Mouse (Mus musculus): ENCODE measurements around the gene Plekha3. TPM values are rescaled to one million over a fixed set of nuclear protein-coding genes. Genes with fewer than 3 reads are reported as not detected.

The Plekha3 gene
- total and polyA plus RNA-seq, 3 experiments = 12.1 to 38.6 (median 30.0) TPM

GRCm38 (mm10) chr2:76631600-76631999 lies 43.5 kb upstream of the Plekha3 start:
- H3K9me3 ChIP-seq (replicated peaks; ENCODE audit: low read length) = no peaks in the 10 kb centered on the region
- TF ChIP-seq TBP (conservative IDR thresholded peaks at IDR 0.05; ENCODE audit: low read depth, low read length) (no peak), NRF1 (IDR thresholded peaks at IDR 0.05; ENCODE audit: low read depth, low read length) (no peak), BHLHE40 (IDR thresholded peaks at IDR 0.05; ENCODE audit: low read depth, low read length) (no peak), ZKSCAN1 (IDR thresholded peaks at IDR 0.05; ENCODE audit: borderline replicate concordance, low read depth, low read length) (no peak), SIN3A (IDR thresholded peaks at IDR 0.05; ENCODE audit: low read length) (no peak), NELFE (IDR thresholded peaks at IDR 0.05; ENCODE audit: low read depth, low read length) (no peak), HCFC1 (IDR thresholded peaks at IDR 0.05; ENCODE audit: low read depth, low read length) (no peak), TCF12 (IDR thresholded peaks at IDR 0.05; ENCODE audit: low read depth, low read length) (no peak), ELF1 (IDR thresholded peaks at IDR 0.05; ENCODE audit: low read depth, low read length) (no peak), MAZ (IDR thresholded peaks at IDR 0.05; ENCODE audit: low read depth, low read length) (no peak), JUND (conservative IDR thresholded peaks at IDR 0.05; ENCODE audit: low read depth, low read length) (no peak), GABPA (IDR thresholded peaks at IDR 0.05; ENCODE audit: insufficient replicate concordance, low read depth, low read length) (no peak), E2F4 (IDR thresholded peaks at IDR 0.05; ENCODE audit: insufficient replicate concordance, low read depth, low read length) (no peak), MXI1 (IDR thresholded peaks at IDR 0.05; ENCODE audit: low read depth, low read length) (no peak), POLR2A (IDR thresholded peaks at IDR 0.05; ENCODE audit: low read depth, low read length) (no peak), RCOR1 (conservative IDR thresholded peaks at IDR 0.05; ENCODE audit: low read depth, low read length) (no peak), ZMIZ1 (IDR thresholded peaks at IDR 0.05; ENCODE audit: low read depth, low read length) (no peak), MAFK (IDR thresholded peaks at IDR 0.05; ENCODE audit: insufficient replicate concordance, low read length) (no peak)
- DNase-seq (ENCODE audit: extremely low read depth) = no peak
- H3K4me1 ChIP-seq (ENCODE audit: control insufficient read depth in 1 of 2, insufficient read depth in 2 of 2) = no peaks in the 10 kb centered on the region
- in situ Hi-C loops (cut with MboI; ENCODE audit: low pct_ligation_motif_present, low pct_unique_long_range_greater_than_20kb, low sequenced_read_pairs) (no loop called here), dilution Hi-C loops (cut with MboI; ENCODE audit: extremely low pct_ligation_motif_present, extremely low pct_unique_long_range_greater_than_20kb, low sequenced_read_pairs) (no loop called here)
- peaks cover 0 to 20% of the 10 kb centered on the region in 2 experiments for H3K36me3 ChIP-seq (replicated peaks in 1 of 2; ENCODE audit: control insufficient read depth in 1 of 2, insufficient read depth in 1 of 2, low read length in 1 of 2)
- H3K27me3 ChIP-seq (replicated peaks) = no peaks in the 10 kb centered on the region
- H3K4me2 ChIP-seq (ENCODE audit: insufficient read depth, low read depth, poor library complexity, severe bottlenecking) = no peak overlapping the region
- no peak overlapping the region for H3K27ac ChIP-seq (ENCODE audit: insufficient read depth, low read depth)
- no peak overlapping the region for H3K4me3 ChIP-seq (replicated peaks in 1 of 3; ENCODE audit: low read depth in 2 of 3, low read length in 2 of 3, poor library complexity in 1 of 3)
- H3K9ac ChIP-seq (ENCODE audit: insufficient read depth, low read depth) = no peak overlapping the region
- H3K79me2 ChIP-seq (replicated peaks; ENCODE audit: control insufficient read depth, extremely low read depth, insufficient read depth, poor library complexity, severe bottlenecking) = no peaks in the 10 kb centered on the region

- no peaks in the 10 kb centered on the region for H3K9me3 ChIP-seq (replicated peaks; ENCODE audit: low read length)
- no peaks in the 10 kb centered on the region for H3K27me3 ChIP-seq (replicated peaks)
- no peak overlapping the region for H3K27ac ChIP-seq (ENCODE audit: insufficient read depth, low read depth)
- H3K4me2 ChIP-seq (ENCODE audit: insufficient read depth, low read depth, poor library complexity, severe bottlenecking) = no peak overlapping the region
- H3K4me3 ChIP-seq (replicated peaks in 1 of 3; ENCODE audit: low read depth in 2 of 3, low read length in 2 of 3, poor library complexity in 1 of 3) = no peak overlapping the region
- no peaks in the 10 kb centered on the region for H3K79me2 ChIP-seq (replicated peaks; ENCODE audit: control insufficient read depth, extremely low read depth, insufficient read depth, poor library complexity, severe bottlenecking)
- peaks cover 0 to 23% of the 10 kb centered on the region in 2 experiments for H3K36me3 ChIP-seq (replicated peaks in 1 of 2; ENCODE audit: control insufficient read depth in 1 of 2, insufficient read depth in 1 of 2, low read length in 1 of 2)
- dilution Hi-C loops (cut with MboI; ENCODE audit: extremely low pct_ligation_motif_present, extremely low pct_unique_long_range_greater_than_20kb, low sequenced_read_pairs) = no loop called here
- H3K9ac ChIP-seq (ENCODE audit: insufficient read depth, low read depth) = no peak overlapping the region
- in situ Hi-C loops (cut with MboI; ENCODE audit: low pct_ligation_motif_present, low pct_unique_long_range_greater_than_20kb, low sequenced_read_pairs) = no loop called here
- TF ChIP-seq POLR2A (IDR thresholded peaks at IDR 0.05; ENCODE audit: low read depth, low read length) (no peak), MAZ (IDR thresholded peaks at IDR 0.05; ENCODE audit: low read depth, low read length) (no peak), USF2 (conservative IDR thresholded peaks at IDR 0.05; ENCODE audit: low read depth, low read length) (no peak)
- no peak for DNase-seq (ENCODE audit: extremely low read depth)
- no peaks in the 10 kb centered on the region for H3K4me1 ChIP-seq (ENCODE audit: control insufficient read depth in 1 of 2, insufficient read depth in 2 of 2)
Observed at GRCm38 (mm10) chr2:76639637-76640036, 35.4 kb upstream of the Plekha3 start.
